Mouse (Mus musculus): Measurements from ENCODE around the gene Timm13. TPM values are rescaled to one million over a fixed set of nuclear protein-coding genes. Genes with fewer than 3 reads are reported as not detected.

Timm13 gene
- polyA plus RNA-seq, 1 experiment from 2014 or later: 309 TPM

DNA sequence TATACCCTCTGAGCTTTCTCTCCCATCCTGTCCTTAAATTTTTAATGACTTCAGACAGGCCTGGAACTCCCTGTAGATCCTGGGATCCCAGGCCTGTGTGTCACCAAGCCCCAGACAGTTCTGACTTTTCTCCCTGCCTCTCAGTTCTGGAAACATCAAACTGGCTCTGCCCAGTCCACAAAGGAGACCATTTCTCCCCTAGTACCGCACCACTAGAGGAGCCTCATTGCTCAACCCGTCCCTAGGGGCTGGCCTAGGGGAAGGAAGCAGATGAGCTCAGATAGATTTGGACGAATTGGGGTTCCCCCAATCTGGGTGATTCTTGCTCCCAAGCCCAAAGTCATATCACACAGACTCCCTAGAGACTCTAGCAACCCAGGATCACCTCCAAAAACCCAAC, 34.5 kb upstream of the Timm13 start:
- Histone ChIP-seq H3K36me3 (ENCODE audit: control insufficient read depth, insufficient read depth, low read length) (no peaks in the 10 kb centered on the region), H3K27ac (ENCODE audit: low read length) (peak overlapping the region; percentile 22; the same call in 1 of the 2 replicates), H3K27me3 (ENCODE audit: control insufficient read depth, insufficient read depth, low read length) (peaks cover 3% of the 10 kb centered on the region; the same call in 1 of the 2 replicates), H3K4me3 (replicated peaks; ENCODE audit: low read length) (no peak overlapping the region), H3K4me1 (ENCODE audit: control insufficient read depth, insufficient read depth, low read length) (peaks cover 88% of the 10 kb centered on the region), H3K4me2 (ENCODE audit: low read depth, low read length) (peak overlapping the region; percentile 67; the same call in 1 of the 2 replicates), H3K9ac (ENCODE audit: low read length) (no peak overlapping the region; the same call in 1 of the 2 replicates), H3K9me3 (replicated peaks; ENCODE audit: control insufficient read depth, low read length) (no peaks in the 10 kb centered on the region)
- no peak for ATAC-seq (ENCODE audit: insufficient read depth, low FRiP score)
- 28% methylated on average over 3 of the region's 3 CpGs for WGBS

DNA sequence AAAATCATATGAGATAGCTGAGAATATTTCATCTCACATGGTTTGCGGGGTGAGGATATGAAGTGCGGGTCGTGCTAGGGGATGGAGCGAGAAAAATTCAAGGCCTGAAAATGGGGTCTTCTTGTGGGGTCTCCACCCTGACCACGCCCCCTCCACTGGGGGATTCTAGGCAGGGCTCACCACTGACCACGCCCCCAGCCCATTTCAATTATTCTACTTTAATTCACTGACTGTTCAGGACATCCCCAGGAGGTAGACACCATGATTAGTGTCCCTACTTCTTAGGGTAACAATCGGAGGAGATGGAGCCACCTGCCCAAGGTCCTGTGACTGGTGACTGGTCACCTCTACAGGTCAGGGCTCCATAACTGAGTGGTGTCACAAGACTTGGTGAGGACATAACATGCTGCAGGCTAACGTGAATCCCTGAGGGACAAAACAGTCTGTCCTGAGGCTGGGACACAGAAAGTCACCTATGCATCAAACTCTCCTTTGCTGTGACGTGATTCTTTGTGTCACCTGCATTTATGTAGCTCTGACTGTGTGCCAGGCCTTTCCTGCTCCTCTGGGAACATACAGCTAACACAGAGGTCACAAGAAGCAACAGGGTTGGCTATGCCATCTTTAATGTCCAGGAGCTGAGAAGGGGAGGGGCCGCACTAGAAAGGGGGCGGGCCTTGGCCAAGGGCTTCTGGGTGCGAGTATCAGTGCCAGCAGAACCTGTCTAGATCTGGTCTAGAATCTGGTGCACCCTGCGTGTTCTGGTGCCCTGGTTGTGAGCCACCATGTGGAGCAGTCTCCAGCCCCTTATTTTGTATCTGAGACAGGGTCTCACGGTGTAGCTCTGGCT, 33.6 kb upstream of the Timm13 start:
- no peaks in the 10 kb centered on the region for H3K9me3 ChIP-seq (replicated peaks; ENCODE audit: control insufficient read depth, low read length)
- H3K9ac ChIP-seq (ENCODE audit: low read length): 0 out of 2 replicates have a peak overlapping the region, but pooled peaks have one; percentile 86
- ATAC-seq (ENCODE audit: insufficient read depth, low FRiP score): no peak
- peak overlapping the region; percentile 88; the same call in 1 of the 2 replicates for H3K4me2 ChIP-seq (ENCODE audit: low read depth, low read length)
- peak overlapping the region; percentile 77 for H3K27ac ChIP-seq (ENCODE audit: low read length)
- H3K4me1 ChIP-seq (ENCODE audit: control insufficient read depth, insufficient read depth, low read length): peaks cover 79% of the 10 kb centered on the region
- peaks cover 3% of the 10 kb centered on the region; the same call in 1 of the 2 replicates for H3K27me3 ChIP-seq (ENCODE audit: control insufficient read depth, insufficient read depth, low read length)
- H3K4me3 ChIP-seq (replicated peaks; ENCODE audit: low read length): no peak overlapping the region
- WGBS: 51% methylated on average over 14 of the region's 14 CpGs
- H3K36me3 ChIP-seq (ENCODE audit: control insufficient read depth, insufficient read depth, low read length): no peaks in the 10 kb centered on the region

DNA sequence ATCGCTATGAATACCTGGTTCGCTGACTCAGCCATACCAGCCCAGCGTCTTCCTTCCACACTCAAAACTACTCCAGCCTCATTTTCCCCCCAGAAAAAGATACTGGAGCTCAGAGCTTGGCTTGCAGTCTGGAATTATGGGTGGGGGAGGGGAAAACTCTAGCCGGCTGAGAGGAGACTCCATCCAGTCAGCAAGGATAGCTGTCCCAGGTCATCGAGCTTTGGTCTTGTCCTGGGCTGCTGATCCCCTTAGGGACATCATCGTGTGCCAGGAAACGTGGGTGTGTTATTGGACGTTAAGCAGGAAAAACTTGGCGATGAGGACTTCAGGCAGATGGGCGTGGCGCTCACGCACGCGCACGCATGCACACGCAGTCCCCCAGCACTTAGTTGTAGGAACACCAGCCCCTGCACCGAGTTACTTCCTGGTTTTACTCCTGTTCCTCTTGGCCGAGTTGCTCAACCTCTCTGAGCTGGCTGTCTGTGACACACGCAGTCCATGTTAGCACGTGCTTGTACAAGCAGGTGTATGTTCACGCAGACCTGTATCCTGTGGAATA, 32.7 kb upstream of the Timm13 start:
- no peaks in the 10 kb centered on the region for H3K36me3 ChIP-seq (ENCODE audit: control insufficient read depth, insufficient read depth, low read length)
- peak overlapping the region; percentile 29 for H3K4me3 ChIP-seq (replicated peaks; ENCODE audit: low read length)
- peaks cover 71% of the 10 kb centered on the region for H3K4me1 ChIP-seq (ENCODE audit: control insufficient read depth, insufficient read depth, low read length)
- no peaks in the 10 kb centered on the region for H3K9me3 ChIP-seq (replicated peaks; ENCODE audit: control insufficient read depth, low read length)
- peak overlapping the region; percentile 83 for H3K27ac ChIP-seq (ENCODE audit: low read length)
- peak overlapping the region; percentile 88 for H3K4me2 ChIP-seq (ENCODE audit: low read depth, low read length)
- no peak for ATAC-seq (ENCODE audit: insufficient read depth, low FRiP score)
- 5% methylated on average over 21 of the region's 21 CpGs for WGBS
- peak overlapping the region; percentile 86 for H3K9ac ChIP-seq (ENCODE audit: low read length)
- peaks cover 3% of the 10 kb centered on the region; the same call in 1 of the 2 replicates for H3K27me3 ChIP-seq (ENCODE audit: control insufficient read depth, insufficient read depth, low read length)

DNA sequence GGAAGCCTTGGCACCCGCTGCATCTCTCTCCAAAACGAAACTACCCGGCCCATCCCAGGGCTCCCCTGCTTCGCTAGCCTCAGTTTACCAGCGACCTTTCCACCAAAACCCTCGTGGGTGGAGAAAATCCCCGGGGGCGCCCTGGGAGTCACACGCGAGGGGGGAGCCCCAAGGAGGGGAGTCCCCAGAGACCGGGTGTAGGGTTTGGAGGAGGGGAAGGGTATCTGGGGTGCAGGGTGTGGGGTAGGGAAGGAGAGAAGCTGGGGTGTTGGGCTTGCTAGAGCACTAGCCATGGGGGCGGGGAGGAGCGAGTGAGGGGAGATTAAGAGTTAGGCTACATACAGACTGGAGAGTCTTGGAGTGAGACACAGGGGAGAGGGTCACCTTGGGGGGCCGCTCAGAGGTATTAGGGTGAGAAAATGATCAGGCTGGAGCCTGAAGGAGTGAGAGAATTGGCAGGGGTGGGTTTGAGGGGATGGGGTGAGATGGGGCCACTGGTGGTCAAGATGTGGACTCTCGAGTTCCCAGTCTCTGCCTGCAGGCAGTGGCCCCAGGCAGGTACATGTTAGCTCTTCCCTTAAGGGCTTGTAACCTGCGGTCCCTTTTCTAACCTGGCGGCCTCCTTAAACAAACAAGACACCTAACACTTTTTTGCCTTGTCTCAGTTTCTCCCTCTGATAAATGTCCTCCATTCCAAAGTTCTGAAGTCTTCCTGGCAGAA, 32.1 kb upstream of the Timm13 start:
- Histone ChIP-seq H3K4me3 (replicated peaks; ENCODE audit: low read length) (peak overlapping the region; percentile 73), H3K27me3 (ENCODE audit: control insufficient read depth, insufficient read depth, low read length) (peaks cover 3% of the 10 kb centered on the region; the same call in 1 of the 2 replicates), H3K27ac (ENCODE audit: low read length) (peak overlapping the region; percentile 83), H3K4me2 (ENCODE audit: low read depth, low read length) (peak overlapping the region; percentile 88), H3K4me1 (ENCODE audit: control insufficient read depth, insufficient read depth, low read length) (peaks cover 64% of the 10 kb centered on the region), H3K9ac (ENCODE audit: low read length) (peak overlapping the region; percentile 86), H3K36me3 (ENCODE audit: control insufficient read depth, insufficient read depth, low read length) (no peaks in the 10 kb centered on the region), H3K9me3 (replicated peaks; ENCODE audit: control insufficient read depth, low read length) (no peaks in the 10 kb centered on the region)
- no peak for ATAC-seq (ENCODE audit: insufficient read depth, low FRiP score)
- 3% methylated on average over 17 of the region's 17 CpGs for WGBS

DNA sequence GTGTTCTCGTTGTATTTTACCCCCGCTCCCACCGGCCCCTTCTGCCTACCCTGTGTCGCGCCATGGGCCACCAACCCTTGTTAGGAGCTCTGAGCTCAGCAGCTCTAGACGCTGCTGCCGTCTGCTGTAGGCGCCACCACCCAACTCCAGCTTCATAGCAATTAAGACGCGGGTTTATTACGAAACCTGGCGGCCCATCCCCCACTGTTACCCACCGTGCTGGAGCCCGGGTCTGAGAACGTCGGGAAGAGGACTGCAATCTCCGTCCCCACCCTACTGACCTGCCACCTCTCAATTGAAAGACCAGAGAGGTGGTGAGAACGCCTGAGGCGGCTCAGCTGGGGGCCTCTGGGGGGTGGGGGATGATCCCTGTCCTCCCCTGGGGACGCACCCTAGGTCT, 31.4 kb upstream of the Timm13 start:
- peaks cover 58% of the 10 kb centered on the region for H3K4me1 ChIP-seq (ENCODE audit: control insufficient read depth, insufficient read depth, low read length)

DNA sequence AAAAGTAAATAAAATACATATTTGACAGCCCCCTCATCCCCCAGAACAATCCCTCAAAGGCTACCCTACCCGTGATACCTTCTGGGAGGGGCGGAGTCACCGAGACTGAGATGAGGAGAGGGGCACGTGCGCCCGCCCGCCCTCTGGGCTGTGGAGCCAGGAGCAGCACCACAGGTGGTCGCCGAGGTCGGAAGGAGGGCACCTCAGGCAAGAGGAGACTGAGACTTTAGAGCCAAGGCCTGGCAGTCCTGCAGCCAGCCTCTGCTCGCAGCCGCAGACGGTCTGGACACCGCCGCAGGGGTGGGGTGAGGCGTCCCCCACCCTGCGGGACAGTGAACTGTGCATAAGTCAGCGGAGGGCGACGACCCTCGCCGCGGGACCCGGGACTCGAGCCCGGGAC, 30.9 kb upstream of the Timm13 start:
- peak overlapping the region; percentile 73 for H3K4me3 ChIP-seq (replicated peaks; ENCODE audit: low read length)
- peaks cover 53% of the 10 kb centered on the region for H3K4me1 ChIP-seq (ENCODE audit: control insufficient read depth, insufficient read depth, low read length)
- peak overlapping the region; percentile 86 for H3K9ac ChIP-seq (ENCODE audit: low read length)
- H3K36me3 ChIP-seq (ENCODE audit: control insufficient read depth, insufficient read depth, low read length): no peaks in the 10 kb centered on the region
- H3K27me3 ChIP-seq (ENCODE audit: control insufficient read depth, insufficient read depth, low read length): peaks cover 3% of the 10 kb centered on the region; the same call in 1 of the 2 replicates
- WGBS: 13% methylated on average over 26 of the region's 26 CpGs
- H3K9me3 ChIP-seq (replicated peaks; ENCODE audit: control insufficient read depth, low read length): no peaks in the 10 kb centered on the region
- H3K27ac ChIP-seq (ENCODE audit: low read length): no peak overlapping the region
- peak overlapping the region; percentile 88 for H3K4me2 ChIP-seq (ENCODE audit: low read depth, low read length)
- no peak for ATAC-seq (ENCODE audit: insufficient read depth, low FRiP score)

More for the DNA sequence above, 31.4 kb upstream of the Timm13 start:
- no peaks in the 10 kb centered on the region for H3K9me3 ChIP-seq (replicated peaks; ENCODE audit: control insufficient read depth, low read length)
- no peaks in the 10 kb centered on the region for H3K36me3 ChIP-seq (ENCODE audit: control insufficient read depth, insufficient read depth, low read length)
- H3K27me3 ChIP-seq (ENCODE audit: control insufficient read depth, insufficient read depth, low read length): peaks cover 3% of the 10 kb centered on the region; the same call in 1 of the 2 replicates
- peak overlapping the region; percentile 88 for H3K4me2 ChIP-seq (ENCODE audit: low read depth, low read length)
- H3K27ac ChIP-seq (ENCODE audit: low read length): peak overlapping the region; percentile 83
- peak overlapping the region; percentile 86 for H3K9ac ChIP-seq (ENCODE audit: low read length)
- ATAC-seq (ENCODE audit: insufficient read depth, low FRiP score): no peak
- H3K4me3 ChIP-seq (replicated peaks; ENCODE audit: low read length): peak overlapping the region; percentile 73
- WGBS: 2% methylated on average over 20 of the region's 20 CpGs

DNA sequence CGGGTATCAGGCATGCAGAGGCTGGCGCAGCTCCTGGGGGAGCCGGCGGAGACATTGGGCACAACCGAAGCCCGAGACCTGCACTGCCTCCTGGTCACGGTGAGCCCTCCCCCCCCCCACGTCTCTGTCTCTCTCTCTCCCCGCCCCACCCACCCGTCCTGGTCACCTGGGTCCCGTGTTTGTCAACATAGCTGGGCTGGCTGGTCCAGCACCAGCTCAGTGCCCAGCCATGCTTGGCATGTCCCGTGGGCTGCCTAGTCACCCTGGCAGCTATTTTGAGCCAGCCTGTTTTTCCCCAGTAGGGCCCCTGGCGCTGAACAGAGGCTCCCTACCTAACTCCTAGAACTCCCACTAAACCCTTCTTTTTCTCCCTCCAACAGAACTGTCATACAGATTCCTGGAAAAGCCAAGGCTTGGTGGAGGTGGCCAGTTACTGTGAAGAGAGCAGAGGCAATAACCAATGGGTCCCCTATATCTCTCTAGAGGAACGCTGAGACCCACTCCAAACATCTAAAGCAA, 30.4 kb upstream of the Timm13 start:
- Histone ChIP-seq H3K4me2 (ENCODE audit: low read depth, low read length) (peak overlapping the region; percentile 88), H3K27ac (ENCODE audit: low read length) (peak overlapping the region; percentile 15; the same call in 1 of the 2 replicates), H3K36me3 (ENCODE audit: control insufficient read depth, insufficient read depth, low read length) (no peaks in the 10 kb centered on the region), H3K9ac (ENCODE audit: low read length) (peak overlapping the region; percentile 86), H3K9me3 (replicated peaks; ENCODE audit: control insufficient read depth, low read length) (no peaks in the 10 kb centered on the region), H3K4me1 (ENCODE audit: control insufficient read depth, insufficient read depth, low read length) (peaks cover 51% of the 10 kb centered on the region), H3K27me3 (ENCODE audit: control insufficient read depth, insufficient read depth, low read length) (peaks cover 3% of the 10 kb centered on the region; the same call in 1 of the 2 replicates), H3K4me3 (replicated peaks; ENCODE audit: low read length) (peak overlapping the region; percentile 73)
- no peak for ATAC-seq (ENCODE audit: insufficient read depth, low FRiP score)
- WGBS: 13% methylated on average over 14 of the region's 14 CpGs

DNA sequence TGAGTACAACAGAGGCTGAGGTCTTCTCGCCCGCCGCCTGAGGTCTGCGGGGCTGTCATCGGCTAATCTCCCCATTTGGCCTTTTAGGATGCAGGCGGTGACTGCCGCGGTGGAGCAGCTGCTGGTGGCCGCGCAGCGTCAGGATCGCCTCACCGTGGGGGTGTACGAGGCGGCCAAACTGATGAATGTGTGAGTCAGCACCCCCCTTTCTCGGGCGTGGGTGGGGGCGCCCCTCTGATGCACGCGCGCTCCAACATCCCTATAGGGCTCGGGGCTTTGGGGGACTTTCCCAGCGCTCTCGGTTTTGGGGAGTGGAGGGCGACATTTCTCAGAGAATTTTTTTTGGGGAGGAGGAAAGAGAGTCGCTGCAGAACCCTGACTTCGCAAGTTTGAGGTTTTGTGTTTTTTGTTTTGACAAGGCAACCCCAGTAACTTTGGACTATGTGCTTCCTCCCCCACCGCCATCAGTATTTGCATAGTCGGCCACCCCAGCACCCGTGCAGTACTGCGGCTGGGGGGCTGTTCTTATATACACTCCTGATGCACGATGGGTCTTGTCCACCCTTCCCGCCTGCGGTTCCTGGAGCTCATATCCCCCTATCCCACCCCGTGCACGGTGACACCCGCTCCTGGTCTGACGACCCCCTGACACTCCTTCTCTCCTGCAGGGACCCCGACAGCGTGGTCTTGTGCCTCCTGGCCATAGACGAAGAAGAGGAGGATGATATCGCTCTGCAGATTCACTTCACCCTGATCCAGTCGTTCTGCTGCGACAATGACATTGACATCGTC, 29.8 kb upstream of the Timm13 start:
- Histone ChIP-seq H3K4me1 (ENCODE audit: control insufficient read depth, insufficient read depth, low read length) (peaks cover 44% of the 10 kb centered on the region), H3K4me2 (ENCODE audit: low read depth, low read length) (peak overlapping the region; percentile 88), H3K27me3 (ENCODE audit: control insufficient read depth, insufficient read depth, low read length) (peaks cover 3% of the 10 kb centered on the region; the same call in 1 of the 2 replicates), H3K4me3 (replicated peaks; ENCODE audit: low read length) (peak overlapping the region; percentile 73), H3K36me3 (ENCODE audit: control insufficient read depth, insufficient read depth, low read length) (no peaks in the 10 kb centered on the region), H3K9ac (ENCODE audit: low read length) (peak overlapping the region; percentile 86), H3K9me3 (replicated peaks; ENCODE audit: control insufficient read depth, low read length) (no peaks in the 10 kb centered on the region), H3K27ac (ENCODE audit: low read length) (peak overlapping the region; percentile 50)
- no peak for ATAC-seq (ENCODE audit: insufficient read depth, low FRiP score)
- under 1% methylated on average over 45 of the region's 45 CpGs for WGBS

Data from stomach, embryonic 16.5 days (tissue).